Mouse (Mus musculus) layer of hippocampus, postnatal 25 days (tissue): Measurements from ENCODE around the gene Bok. TPM values are rescaled to one million over a fixed set of nuclear protein-coding genes. Genes with fewer than 3 reads are reported as not detected.

Experiments
- DNase-seq, 2 experiments: peaks; one replicate each; pipeline ENCODE4 v3.0.0; 2022; ENCODE audit warnings: mixed read lengths in 2 of 2, low spot score in 1 of 2; ENCODE audit errors: extremely low spot score in 1 of 2
- total RNA-seq, 2 experiments: library from RNA; stranded (reverse); gene quantifications; 2 replicates each; pipeline ENCODE4 v1.2.3; 2021

The Bok gene
- total RNA-seq, 2 experiments from 2014 or later, result 75.6 to 78.0 TPM

DNA sequence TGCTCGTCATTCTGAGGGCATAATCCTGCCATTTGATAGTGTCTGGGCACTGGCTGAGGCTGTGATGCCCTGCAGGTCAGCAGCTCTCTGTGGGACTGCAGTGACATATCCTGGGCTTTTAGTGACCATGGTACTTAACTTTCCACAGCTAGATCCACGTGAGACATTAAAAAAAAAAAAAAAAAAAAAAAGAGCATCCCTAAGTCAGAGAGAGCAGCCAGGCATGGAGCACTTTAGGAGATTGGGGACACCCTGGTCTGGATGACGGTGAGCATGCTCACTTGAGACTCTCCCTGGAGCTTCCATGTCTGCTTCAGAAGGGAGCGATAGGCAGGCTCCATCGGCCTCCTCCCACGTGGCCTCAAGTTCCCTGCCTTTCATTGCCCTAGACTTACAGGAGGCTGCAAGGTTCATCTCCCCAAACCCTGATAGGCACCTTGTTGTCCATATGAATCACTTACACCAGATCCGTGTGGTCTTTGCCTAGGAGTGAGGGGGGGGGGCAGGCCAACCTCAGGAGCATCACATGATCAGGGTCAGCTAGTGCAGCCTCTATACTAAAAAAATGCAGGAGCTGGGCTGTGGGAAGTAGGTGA lies 4.5 kb downstream of the Bok start:
- no peak for DNase-seq

DNA sequence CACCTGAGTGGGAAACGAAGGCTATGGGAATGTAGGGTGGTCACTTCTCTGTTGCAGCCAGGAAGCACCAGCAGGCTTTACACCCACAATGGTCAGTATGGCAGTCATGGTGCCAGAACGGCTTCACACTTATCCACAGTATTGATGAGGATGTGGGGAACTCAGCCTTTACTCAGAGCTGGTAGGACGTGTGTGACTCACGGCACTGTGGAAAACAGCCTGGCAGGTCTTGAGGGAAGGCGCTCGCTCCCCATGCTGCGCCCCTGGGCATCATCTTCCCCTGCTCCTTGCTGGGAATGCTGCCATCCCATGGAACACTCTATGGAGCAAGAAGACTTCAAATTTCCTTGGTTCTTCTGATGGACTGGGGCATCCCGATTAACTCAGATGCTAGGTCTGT lies 5.6 kb downstream of the Bok start:
- DNase-seq, result no peak

DNA sequence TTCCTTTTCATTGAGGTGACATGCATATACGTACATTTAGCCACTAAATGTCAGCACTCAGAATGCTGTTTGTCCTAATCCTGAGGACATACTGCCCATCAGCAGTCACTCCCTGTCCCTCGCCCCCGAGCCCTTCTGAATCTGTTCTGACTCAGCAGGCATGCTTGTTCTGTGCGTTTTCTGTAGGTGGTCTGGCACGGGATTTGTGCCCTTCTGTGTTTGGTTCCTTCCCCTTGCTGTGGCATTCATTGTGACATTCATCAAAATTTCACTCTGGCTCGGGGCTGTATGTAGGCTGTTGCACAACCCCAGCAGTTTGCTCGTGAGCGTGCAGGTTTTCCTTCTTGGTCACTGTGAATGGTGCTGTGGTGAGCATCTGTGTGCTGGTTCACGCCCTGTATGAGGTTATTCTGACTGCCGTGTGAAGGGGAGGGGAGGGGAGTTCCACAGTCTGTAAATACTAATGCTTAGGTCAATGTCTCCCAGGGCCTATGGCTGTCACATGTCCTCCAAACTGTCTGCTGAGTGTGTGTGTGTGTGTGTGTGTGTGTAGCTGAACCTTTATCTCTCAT lies 6.4 kb downstream of the Bok start:
- no peak for DNase-seq

DNA sequence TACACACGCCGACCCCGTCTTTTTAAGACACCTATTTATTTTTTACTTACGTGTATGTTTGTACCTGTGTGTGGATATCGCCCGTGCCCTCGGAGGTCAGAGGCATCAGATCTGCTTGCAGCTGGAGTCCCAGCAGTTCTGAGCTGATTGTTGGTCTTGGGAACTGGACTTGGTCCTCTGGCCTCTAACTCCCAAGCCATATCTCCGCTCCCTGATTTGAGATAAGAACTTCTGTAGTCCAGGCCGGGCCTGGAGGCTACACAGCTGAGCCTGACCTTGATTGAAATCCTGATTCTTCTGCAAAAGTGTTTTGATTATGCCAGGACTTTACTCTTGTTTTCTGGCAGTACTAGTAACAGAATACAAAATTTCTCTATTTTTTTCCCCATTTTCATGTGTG lies 7.3 kb downstream of the Bok start:
- DNase-seq, result no peak

DNA sequence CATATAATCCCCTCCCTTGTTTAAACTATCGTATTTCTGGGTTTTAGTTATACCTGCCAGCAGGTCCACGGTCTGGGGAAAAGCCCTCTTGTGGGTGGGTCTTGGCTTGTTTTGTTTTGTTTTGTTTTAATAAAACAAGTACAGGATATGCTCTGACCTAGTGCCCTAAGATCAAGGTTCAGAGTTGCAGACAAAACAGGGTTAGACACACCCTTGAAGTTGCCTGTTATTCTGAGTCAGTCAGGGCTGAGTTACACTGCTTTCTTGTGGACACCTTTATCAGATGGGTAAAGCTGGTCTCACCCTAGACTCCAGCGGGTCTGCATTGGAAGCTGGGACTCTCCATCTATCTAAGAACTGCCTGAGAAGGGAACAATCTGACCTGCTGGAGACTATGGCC lies 8.0 kb downstream of the Bok start:
- DNase-seq, result no peak

DNA sequence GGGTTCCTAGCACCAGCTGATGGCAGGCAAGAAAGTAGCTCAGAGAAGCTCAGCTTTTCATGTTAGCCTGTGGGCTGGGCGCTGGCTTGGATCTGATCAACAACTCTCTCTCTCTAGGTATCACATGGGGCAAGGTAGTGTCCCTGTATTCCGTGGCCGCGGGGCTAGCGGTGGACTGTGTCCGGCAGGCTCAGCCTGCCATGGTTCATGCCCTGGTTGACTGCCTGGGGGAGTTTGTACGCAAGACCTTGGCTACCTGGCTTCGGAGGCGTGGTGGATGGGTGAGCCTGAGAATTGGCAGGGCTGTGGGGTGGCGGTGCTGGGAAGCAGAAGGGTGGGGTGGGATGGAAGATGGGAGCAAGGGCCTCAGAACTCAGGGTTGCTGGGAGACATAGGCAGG lies 8.5 kb downstream of the Bok start:
- no peak for DNase-seq

DNA sequence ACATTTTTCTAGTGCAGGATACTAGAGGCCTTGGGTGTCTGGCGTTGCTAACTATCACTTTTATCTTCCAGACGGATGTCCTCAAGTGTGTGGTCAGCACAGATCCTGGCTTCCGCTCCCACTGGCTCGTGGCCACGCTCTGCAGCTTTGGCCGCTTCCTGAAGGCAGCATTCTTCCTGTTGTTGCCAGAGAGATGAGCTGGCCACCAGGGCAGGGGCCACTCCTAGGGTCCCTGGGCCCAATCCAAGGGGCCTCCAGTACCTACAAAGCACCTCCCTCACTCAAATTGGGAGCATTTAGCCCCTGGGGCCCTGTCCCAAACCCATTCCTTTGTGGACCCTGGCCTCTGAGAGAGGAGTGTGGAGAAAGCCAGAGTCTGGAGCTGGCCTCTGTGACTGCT lies 9.5 kb downstream of the Bok start:
- DNase-seq, result no peak

DNA sequence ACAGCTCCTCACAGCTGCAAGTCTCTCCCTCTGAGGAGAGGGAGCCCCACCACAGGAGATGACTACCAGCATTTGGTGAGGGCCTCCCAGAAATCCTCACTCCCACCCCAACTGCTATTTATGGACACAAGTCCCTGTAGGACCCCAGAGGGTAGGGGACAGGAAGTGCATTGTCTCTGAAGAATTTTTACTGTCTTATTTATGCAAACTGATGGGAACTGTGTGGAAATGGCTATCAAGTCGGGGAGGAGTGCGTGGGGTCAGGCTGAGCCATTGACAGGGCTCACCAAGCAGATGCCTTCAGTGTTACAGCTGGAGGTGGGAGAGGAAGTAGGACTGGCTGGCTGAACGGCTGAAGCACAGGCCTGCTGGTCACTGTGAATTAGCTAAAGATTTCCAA lies 11.9 kb downstream of the Bok start:
- no peak for DNase-seq

DNA sequence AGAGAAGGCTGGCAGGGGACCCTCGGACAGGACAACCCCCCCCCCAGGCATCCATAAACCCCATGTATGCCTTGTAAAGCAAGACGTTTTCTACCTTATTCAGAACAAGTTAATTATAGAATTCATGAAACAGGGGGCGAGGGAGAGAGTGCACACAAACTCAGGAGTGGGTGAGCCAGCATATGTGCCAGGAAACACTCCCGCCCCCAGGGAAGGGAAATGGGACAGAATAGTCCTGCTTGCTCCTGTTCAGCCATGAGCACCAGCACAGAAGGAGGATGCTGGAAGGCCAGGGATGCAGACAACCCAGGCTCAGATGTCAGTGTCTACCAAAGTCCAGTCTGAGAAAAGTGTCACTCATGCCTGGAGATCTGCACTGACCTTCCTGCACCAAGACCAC lies 13.7 kb downstream of the Bok start:
- no peak for DNase-seq

DNA sequence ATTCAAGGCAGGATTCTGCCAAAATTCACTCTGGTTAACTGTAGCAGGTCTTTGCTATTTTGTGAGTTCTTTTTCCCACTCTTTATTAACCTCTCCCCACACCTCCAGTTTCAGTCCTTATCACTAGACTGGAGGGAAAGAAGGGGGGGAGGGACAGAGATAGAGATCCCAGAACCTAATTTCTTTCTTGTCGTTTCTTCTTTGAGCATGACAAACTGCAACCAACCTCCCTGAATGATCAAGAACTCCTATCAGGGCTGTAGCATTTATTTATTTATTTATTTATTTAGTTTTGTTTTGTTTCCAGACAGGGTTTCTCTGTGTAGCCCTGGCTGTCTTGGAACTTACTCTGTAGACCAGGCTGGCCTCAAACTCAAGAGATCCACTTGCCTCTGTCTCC lies 16.6 kb downstream of the Bok start:
- no peak for DNase-seq

DNA sequence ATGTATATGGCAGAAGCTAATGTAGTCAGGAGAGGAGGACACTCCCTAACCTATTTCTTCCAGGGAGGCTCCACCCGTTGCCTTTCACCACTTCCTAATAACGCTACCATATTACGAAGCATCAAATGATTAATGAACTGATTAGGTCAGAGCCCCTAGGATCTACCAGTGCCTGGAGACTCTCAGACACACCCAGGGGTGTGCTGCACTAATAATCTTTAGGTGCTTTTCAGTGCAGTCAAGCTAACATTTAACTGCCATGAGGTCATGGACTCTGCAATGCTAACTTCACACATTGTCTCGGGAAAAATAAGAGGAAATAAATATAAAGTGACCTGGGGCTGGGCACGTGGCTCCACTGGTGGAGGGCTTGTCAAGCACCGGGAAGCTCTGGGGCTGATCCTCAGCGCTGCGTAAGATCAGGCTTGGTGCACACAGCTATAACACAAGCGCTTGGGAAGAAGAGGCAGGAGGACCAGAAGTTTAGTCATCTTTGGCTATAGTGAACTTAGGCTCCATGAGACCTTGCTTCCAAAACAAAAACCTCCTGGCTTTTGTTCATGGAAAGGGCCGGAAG lies 18.1 kb downstream of the Bok start:
- no peak for DNase-seq

DNA sequence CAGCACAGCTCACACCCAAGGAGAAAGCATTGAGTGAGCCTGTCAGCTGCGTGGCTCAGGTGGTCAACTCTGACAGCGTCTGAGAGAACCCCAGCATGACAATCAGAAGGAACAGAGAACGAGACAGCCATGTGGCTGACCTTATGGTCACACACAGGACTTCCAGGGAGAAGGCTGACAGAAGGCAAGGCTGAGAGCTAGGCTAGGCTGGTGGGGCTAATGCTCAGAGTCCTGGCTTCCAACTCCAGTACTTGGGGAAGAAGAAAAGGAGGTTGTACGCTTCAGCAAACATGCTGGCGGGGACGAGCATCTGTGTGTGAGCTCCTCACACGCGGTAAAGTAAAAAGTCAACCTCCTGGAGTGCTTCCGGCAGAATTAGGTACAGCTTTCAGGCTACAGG lies 18.9 kb downstream of the Bok start:
- no peak for DNase-seq

DNA sequence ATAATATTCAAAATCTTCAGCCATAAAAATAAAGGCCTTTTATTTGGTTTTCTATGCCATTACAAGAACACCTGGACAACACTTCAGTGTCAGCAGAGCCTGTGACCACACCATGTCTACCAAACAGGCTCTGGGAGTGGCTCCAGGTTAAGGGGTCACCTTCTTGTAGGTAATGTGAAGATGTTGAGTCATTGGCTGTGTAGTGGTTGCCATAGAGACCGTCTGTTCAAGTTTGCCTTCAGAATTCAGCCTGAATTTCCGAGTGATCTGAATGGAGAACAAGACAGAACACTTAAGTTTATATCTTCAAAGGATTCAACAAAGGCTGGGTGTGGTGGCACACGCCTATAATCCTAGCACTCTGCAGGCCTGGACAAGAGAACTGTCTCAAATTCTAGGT lies 19.9 kb downstream of the Bok start:
- no peak for DNase-seq

DNA sequence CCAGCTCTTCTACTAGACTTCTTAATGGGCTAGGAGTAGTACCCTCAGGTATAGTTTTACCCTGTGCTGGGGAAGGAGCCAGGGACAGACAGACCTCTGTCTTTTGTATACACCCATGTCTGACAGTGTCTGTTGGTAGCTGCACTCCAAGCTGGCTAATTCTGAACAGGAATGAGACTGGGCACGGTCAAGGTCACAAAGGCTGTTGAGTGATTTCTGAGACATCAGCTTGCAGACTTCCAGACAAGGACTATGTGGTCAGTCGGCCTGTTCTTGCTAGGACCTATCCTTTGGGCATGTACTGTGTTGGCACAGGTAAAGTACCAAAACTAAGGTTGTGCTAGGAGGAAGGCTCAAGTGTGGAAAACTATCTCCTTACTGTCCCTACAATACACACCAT lies 30.7 kb downstream of the Bok start:
- no peak for DNase-seq

DNA sequence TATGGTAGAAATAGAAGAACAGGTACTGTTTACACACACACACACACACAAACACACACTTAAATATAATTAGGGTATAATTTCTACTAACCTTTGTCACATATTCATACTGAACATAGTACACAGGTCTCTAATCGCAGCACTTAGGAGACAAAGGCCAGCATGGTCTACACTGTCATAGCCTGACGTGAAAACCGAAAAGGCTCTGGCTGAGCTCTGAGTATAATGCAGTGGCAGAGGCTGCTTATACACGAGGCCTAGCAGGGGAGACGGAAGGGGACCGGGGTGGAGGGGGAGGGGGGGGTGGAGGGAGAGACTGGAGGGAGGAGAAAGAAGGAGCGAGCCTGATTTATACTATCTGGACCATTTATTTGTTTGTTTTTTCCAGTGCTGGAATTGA lies 36.1 kb downstream of the Bok start:
- no peak for DNase-seq

DNA sequence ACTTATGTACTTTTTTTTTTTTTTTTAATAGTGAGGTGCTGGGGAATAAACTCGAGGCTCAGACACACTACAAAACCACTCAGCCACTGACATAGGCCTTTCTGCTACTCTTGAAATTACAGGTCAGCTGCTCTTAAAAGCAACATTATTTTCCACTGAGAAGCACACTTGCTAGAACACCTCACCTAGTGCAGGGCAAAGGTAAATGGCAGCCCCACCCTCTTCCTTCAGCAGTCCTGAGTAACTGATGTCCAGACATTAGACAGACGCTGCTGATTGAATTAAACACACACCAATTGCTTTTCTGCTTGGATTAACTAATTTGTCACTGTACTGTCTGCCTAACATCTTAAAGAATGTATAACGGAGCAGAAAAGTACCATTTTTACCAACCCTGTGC lies 39.2 kb downstream of the Bok start:
- DNase-seq, result no peak

DNA sequence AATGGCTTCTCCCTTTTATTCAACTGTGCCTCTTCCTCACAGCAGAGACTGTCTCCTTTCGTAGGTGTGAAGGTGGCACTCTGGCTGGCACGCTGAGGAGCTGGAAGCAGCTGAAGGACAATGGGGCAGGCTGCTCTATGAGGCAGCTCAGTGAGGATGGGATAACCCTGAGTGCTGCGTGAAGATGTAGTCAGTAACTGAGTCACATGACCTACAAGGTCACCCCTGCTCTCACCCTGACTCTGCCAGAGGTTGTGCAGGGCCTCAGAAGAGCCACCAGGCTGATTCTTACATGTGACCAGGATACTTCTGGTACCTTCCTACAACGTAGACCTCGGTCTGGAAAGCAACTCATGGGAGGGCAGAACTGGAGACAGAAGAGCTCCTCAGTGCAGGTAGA lies 40.2 kb downstream of the Bok start:
- no peak for DNase-seq

DNA sequence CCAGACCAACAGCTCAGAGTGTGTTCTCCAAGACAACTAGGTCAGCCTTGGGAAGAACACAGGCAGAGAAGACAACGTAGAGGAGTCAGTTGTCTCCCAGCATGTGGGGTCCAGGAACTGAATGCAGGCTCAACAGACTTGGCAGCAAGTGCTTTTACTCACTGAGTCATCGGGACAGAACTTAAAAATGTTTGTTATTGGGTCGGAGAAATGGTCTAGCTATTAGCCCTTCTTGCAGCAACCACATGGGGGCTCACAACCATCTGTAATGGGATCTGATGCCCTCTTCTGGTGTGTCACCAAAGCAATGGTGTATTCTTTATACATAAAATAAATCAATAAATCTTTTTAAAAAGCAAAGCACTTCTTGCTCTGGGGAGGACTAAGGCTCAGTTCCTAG lies 40.7 kb downstream of the Bok start:
- no peak for DNase-seq

DNA sequence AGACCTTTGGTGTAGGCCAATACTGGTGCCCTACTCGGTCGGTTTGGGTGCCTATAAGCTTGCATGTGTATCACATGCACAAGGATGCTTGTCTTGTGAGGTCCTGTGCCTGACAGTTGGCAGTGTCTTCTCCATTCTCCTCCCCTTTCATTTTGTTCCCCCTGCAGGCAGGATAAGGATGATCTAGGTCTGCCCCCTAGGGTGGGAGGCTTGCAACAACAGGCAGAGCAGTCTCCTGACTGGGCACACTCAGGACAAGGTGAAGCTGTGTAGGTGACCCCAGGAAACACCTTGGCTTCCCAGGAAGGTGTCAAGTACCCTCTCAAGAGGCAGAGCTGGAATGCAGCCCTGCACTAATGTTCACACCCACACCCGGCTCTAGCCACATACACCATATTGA lies 41.5 kb downstream of the Bok start:
- peak in 1 of 2 experiments; percentile 57 for DNase-seq

DNA sequence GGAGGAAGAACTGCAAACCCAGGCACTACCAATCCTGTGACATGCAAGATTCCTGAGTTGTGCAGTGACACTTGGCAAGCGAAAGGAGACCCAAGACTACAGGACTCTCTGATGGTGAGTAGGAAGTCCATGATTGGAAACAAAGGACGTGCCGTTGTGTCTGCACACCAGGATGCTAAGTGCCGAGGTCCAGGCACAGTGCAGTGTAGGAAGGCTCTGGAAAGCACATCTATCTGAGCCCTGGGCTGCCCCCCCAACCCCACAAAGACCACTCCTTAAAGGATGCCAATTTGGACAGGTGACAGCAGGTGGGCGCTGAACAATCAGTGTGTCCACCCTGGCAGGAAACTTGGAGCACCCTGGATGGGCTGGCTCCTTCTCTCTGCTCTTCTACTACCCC lies 45.6 kb downstream of the Bok start:
- no peak for DNase-seq

DNA sequence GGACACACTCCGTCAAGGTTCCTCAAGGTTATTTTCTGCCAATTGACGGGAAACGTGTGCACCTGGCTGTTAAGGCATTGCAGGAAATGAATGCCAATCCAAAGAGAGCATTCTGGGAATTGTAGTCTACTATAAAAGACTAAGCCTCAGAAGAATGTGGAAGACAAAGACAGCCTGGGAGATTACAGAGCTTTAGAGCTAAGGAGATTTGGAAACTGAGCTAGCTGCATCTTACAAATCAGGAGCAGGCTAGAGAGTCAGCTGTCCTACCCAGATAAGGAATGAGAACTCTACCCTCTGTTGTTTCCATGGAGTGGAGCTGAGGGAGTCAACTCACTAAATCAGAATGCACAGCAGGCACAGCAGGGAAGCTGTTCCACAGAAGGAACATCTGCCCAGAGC lies 46.4 kb downstream of the Bok start:
- no peak for DNase-seq

DNA sequence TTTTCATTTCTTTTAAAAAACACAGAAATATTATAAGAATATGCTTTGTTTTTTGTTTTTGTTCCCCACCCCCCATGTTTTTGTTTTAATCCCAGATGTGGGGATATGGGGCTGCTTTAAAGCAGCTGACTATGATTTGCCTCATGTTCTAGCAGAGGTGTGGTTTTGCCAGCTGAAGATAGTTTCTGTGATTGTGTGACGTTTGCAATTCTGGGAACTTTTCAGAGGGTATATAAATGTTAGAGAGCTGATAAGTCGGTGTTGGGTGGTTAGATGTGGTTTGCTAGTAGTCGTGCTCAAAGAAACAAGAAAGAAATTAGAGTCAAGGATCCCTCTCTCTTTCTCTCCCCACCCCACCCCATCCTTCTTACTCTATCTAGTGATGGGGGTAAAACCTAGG lies 50.4 kb downstream of the Bok start:
- DNase-seq, result no peak

DNA sequence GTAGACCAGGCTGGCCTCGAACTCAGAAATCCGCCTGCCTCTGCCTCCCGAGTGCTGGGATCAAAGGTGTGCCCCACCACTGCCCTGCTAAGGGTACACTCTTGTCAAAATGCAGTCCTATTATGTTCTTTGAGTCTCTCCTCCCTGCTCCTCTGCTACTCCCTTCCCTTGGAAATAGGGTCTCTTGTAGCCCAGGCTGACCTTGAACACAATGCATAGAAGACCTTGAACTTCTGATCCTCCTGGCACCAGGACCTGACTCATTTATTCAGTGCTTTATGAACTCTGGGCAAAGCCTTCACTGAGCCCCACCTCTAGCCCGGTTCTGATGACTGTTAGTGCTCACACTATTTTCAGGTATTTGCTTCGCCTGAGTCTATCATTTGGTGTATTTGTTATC lies 52.3 kb downstream of the Bok start:
- no peak for DNase-seq
